Mouse (Mus musculus) spleen, postnatal 10 days (tissue): ENCODE measurements around the gene Lrrk1.
A peak's percentile ranks its signal among the peaks of the same experiment; 100 is the strongest.

ENCODE experiments used
- DNase-seq, 2 experiments: peaks; one replicate each; pipeline ENCODE4 v3.0.0; 2021 to 2022; ENCODE audit warnings: low spot score in 2 of 2

Gene Lrrk1

GRCm38 (mm10) chr7:66387813-66388521 lies at the start of gene Lrrk1:
Gene Lrrk1, minus strand, starts transcription at chr7:66388350.
- DNase-seq, result peak; percentile 53 to 68

DNA sequence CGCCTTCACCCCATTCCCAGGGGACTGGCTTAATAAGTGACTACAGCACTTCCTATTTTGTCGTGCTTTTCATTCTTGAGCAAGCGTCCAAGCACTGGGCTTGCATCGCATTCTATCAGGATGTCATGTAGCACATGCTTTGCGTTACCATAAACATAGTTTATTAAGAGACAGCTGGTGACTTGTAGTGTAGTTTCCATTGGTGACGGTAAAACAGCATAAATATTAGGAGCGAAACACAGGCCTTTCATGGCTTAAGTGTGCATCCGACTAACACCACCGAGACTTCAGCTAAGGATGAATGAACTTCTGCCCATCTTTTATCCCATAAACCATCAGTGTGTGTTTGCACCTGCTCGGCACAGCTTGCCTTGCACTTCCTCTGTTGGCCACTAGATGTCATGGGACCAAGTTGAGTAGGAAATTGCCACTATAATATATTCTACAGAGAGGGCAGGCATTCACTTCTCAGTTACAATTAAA lies 46.3 kb upstream of the Lrrk1 start:
- peak; percentile 20 to 69 for DNase-seq

GRCm38 (mm10) chr7:66427437-66428161 lies 39.4 kb upstream of the Lrrk1 start, which contains the start of gene Aldh1a3:
Gene Aldh1a3, minus strand, starts transcription at chr7:66427517.
- DNase-seq, result no peak

DNA sequence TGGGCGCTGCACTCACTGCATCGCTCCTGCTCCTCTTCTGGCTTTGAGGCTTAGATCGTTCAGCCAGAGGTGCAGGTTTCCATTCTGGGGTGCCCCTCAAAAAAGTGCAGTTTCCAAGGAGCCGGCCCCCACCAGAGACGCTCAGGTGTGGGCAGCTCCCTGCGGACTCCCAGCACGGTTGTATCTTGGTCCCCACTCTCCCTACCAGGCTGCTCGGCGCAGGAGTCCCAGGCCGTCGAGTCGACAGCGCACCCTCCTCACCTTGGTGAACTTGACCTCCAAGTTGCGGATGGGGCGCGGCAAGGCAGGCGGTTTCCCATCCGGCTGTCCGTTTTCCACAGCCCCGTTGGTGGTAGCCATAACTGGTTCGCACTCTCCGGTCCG lies 38.9 kb upstream of the Lrrk1 start:
- DNase-seq, result no peak

DNA sequence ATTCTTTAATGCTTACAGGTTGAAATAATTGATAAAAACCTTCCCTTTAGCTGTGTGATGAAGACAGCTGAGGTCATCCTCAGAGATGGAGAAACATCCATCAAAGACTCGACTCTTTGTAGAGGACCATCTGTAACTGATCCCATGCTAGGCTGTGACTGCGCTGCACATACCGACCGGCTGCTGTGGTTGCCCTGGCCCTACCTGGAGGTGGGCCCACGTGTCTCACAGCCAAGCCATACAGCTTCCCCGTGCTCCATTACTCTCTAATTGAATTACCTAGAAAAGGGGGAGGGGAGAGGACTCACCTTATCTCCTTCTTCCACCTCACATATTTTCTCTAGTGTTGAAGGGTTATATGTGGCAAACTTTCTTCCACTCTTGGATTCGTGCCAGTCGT lies 33.8 kb upstream of the Lrrk1 start:
- DNase-seq, result no peak

DNA sequence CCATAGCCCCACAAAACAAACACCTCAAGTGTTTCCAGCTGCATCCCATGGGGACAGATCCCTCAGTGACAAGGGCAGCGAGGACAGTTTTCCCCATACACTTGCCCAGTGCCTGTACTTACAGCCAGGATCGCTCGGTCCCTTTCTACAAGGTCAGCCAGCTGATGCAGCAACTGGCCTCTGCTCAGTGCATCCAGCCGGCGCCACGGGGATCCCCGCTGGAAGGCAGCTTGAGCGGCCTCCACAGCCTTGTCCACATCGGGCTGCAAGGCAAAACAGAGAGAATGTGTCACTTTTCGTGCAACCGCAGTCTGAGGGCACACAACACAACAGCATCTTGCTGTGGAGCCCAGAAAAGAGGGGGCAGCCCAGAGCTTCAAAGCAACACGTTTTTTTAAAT lies 30.8 kb upstream of the Lrrk1 start:
- DNase-seq, result no peak

DNA sequence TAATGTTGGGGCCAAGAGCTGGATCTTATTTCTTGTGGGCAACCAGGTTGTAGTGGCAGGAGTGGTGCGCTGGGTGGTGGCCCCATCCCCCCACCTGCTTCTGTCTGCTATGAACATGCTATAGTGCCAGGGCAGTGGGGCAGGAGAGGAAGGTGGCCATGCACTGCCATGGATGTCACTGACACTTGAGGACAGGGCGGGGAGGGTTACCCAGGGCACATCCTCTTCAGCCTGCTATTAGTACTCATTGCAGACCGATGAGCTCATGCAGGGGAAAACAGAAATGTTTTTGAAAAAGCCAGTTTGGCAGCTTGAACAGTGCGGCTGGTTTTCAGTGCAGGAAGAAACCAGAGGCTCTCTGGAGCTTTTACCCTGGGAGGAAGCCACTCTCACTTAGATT lies 28.7 kb upstream of the Lrrk1 start:
- no peak for DNase-seq

GRCm38 (mm10) chr7:66413093-66413492 lies 24.9 kb upstream of the Lrrk1 start:
- DNase-seq, result no peak

- no peak for DNase-seq
Measured at GRCm38 (mm10) chr7:66409433-66409832, 21.3 kb upstream of the Lrrk1 start.

DNA sequence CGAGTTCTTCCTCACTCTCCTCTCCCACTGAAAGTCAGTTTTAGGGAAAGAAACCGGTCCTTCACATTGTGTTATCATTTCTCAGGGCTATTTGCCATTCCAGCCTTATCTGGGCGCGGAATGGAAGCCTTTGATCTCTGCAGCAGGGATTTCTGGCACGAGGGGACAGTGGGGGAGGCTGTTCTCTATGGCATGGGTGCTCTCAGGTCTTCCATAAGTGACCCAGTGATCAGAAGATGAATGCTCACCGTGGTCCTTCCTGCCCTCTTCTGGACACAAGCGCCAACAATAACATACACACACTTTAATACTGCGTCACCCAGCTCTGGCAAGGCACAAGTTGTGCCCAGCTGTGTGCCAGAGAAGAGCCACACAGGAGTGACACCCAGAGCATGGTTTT lies 18.8 kb upstream of the Lrrk1 start:
- DNase-seq, result no peak

DNA sequence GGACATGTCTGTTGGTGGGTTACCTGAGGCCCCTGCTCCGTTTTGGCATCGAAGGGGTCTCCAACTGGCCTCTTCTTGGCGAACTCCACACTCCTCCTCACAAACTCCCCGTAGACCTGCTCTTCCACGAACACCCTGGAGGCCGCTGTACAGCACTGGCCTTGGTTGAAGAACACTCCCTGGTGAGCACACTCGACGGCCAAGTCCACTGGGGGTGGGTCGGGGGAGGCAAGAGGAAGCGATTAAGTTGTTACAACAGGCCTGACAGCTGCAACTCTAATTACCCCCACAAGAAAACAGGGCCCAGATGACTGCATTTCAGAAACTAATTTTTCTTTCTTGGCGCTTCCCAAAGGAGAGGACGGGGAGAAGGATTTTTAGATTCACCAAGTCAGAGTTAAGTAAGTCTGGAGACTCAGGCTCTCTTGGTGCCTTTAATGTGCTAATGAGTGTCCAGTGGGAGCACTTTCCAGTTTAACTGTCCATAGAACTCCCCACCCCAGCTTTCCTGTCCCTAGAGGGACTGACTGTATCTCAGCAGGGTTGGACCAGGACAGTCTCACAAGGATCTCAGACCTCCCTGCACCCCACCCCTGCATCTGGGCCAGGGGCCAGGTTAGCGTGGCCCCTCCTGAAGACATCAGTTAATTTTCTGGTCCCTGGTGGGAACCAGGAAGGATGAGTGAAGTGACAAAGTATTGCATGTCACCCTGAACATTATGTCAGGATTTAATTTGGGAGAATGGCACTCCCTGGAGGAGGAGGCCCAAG lies 18.0 kb upstream of the Lrrk1 start:
- DNase-seq, result no peak

GRCm38 (mm10) chr7:66405541-66405940 lies 17.4 kb upstream of the Lrrk1 start:
- no peak for DNase-seq

GRCm38 (mm10) chr7:66404802-66405201 lies 16.7 kb upstream of the Lrrk1 start:
- DNase-seq, result no peak

- no peak for DNase-seq
Measured at GRCm38 (mm10) chr7:66404141-66404540, 16.0 kb upstream of the Lrrk1 start.

DNA sequence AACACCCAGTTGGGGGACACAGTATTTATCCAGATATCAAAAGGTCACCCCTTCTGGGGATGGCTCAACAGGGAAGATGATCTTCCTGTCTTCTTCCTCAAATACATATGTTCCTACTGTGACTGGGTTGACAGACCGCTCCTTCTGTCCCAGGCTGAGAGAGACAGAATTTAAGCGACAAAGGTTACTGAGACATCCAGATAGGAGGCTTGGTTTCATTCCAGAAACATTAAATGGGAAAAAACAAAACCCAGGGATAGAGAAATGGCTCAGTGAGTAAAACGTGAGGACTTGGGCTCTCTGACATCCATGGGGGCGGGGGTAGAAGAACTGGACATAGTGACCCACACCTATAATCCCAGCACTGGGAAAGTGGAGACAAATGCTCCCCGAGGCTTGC lies 14.7 kb upstream of the Lrrk1 start:
- no peak for DNase-seq

GRCm38 (mm10) chr7:66401605-66402004 lies 13.5 kb upstream of the Lrrk1 start:
- DNase-seq, result no peak

DNA sequence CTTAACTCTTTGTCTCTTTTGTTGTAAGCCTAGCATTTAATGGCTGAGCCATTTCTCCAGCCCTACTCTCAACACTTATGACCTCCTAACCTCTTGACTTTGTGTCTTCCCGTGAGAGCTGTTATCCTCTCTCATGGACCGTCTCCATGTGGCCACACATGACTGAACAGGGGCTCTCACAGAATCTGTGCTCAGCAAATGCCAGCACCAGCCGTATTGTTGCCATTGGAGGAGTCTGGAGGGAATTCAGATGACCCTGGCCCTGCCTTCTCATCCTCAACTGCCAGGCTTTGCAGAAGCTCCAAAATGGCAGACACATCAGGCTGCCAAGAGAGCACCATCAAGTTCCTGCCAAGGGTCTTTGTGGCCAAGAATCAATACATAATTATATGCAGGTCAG lies 9.1 kb upstream of the Lrrk1 start:
- no peak for DNase-seq

GRCm38 (mm10) chr7:66388621-66389532 lies 727 bp upstream of the Lrrk1 start:
- peak; percentile 27 to 56 for DNase-seq

DNA sequence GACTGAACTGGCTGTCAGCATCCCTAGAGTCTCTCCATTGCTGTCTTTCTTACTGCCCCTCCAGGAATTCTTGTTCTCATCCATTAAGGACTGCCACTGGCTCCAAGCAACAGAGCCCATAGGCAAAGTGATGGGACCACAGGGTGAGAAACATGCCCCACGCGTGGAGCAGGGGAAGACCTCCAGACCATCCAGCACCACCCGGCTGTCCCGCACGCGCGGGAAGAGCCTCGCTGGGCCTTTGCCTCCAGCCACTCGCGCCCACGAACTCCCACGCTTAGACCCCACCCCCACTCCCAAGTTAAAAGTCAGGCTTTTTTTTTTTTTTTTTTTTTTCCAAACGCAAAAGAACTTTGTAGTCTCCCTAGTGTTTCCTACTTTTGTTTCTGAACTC lies 734 bp downstream of the Lrrk1 start:
- DNase-seq, result peak in 1 of 2 experiments; percentile 25

- DNase-seq, result no peak
Measured at GRCm38 (mm10) chr7:66386411-66386810, 1.7 kb downstream of the Lrrk1 start.

- DNase-seq, result no peak
Measured at GRCm38 (mm10) chr7:66385826-66386225, 2.3 kb downstream of the Lrrk1 start.
